Mouse (Mus musculus) kidney, postnatal 0 days (tissue): ENCODE data around the gene Ubxn6. TPM values are rescaled to one million over a fixed set of nuclear protein-coding genes. Genes with fewer than 3 reads are reported as not detected.
A peak's percentile ranks its signal among the peaks of the same experiment; 100 is the strongest.
"Not testable (repeated sequence)": the region's sequence is repeated elsewhere in the genome, so short reads cannot be mapped to it uniquely, and the experiment has no call there.

ENCODE experiments used
- ATAC-seq: fragments of 200-750 bp; cut with Nextera tagmentation; replicated peaks from 2 replicates; pipeline ENCODE4 v1.8.0; 2017; ENCODE audit warnings: low read depth, moderate number of reproducible peaks, moderate TSS enrichment, moderate library complexity; ENCODE audit not compliant: low FRiP score
- DNase-seq: peaks from one replicate; pipeline ENCODE4 v3.0.0-alpha.2; 2016; ENCODE audit warnings: low spot score
- H3K27ac ChIP-seq: fragments of 300-500 bp; sonication (generic); 2 replicates; pipeline ENCODE4 v1.5.1; 2014; ENCODE audit warnings: mild to moderate bottlenecking
- H3K27me3 ChIP-seq: fragments of 300-500 bp; sonication (generic); 2 replicates; pipeline ENCODE4 v1.6.1; 2014; ENCODE audit warnings: low read length, mixed read lengths; ENCODE audit not compliant: insufficient read depth
- H3K36me3 ChIP-seq: fragments of 300-500 bp; sonication (generic); 2 replicates; pipeline ENCODE4 v1.6.1; 2014; ENCODE audit warnings: low read length, mixed read lengths; ENCODE audit not compliant: insufficient read depth
- H3K4me1 ChIP-seq: fragments of 300-500 bp; sonication (generic); replicated peaks from 2 replicates; pipeline ENCODE4 v1.6.1; 2014; ENCODE audit warnings: antibody characterized with exemption, low read length, mixed read lengths; ENCODE audit not compliant: insufficient read depth
- H3K4me2 ChIP-seq: fragments of 300-500 bp; sonication (generic); 2 replicates; pipeline ENCODE4 v1.6.1; 2014; ENCODE audit warnings: mild to moderate bottlenecking, low read length, moderate library complexity, mixed read lengths
- H3K4me3 ChIP-seq: fragments of 300-500 bp; sonication (generic); replicated peaks from 2 replicates; pipeline ENCODE4 v1.5.1; 2014; ENCODE audit warnings: low read depth, low read length
- H3K9ac ChIP-seq: fragments of 300-500 bp; sonication (generic); 2 replicates; pipeline ENCODE4 v1.6.1; 2014; ENCODE audit warnings: low read depth, low read length
- H3K9me3 ChIP-seq: fragments of 300-500 bp; sonication (generic); replicated peaks from 2 replicates; pipeline ENCODE4 v1.6.1; 2016; ENCODE audit warnings: low read length, inconsistent platforms, mixed read lengths
- CTCF ChIP-seq: IDR thresholded peaks from 2 replicates; pipeline ENCODE4 v1.5.1; 2016; ENCODE audit warnings: antibody characterized with exemption, low read depth, mild to moderate bottlenecking, moderate library complexity
- WGBS: fragments of 180-500 bp; shearing (Covaris S2); extraction: QIAGEN DNeasy Blood & Tissue Kit; methylation state at CpG from one replicate; pipeline ENCODE4 v1.1.7; 2014; 5-methylcytosine and 5-hydroxymethylcytosine counted together
- polyA plus RNA-seq: library from polyadenylated mRNA; unstranded; fragments of >200 nt; fragmentation: Nextera tagmentation; extraction: Ambion mirVana; gene quantifications from 2 replicates; pipeline ENCODE4 v1.2.1, GENCODE M21; 2015

The Ubxn6 gene
- polyA plus RNA-seq, 1 experiment from 2014 or later = 54.4 TPM

- no peaks in the 10 kb centered on the region for H3K4me1 ChIP-seq
- H3K4me3 ChIP-seq = no peak overlapping the region
- DNase-seq (no peak), ATAC-seq (no peak)
- H3K4me2 ChIP-seq = no peak overlapping the region
- H3K9me3 ChIP-seq = no peaks in the 10 kb centered on the region
- H3K36me3 ChIP-seq = peaks cover 63% of the 10 kb centered on the region
- H3K9ac ChIP-seq = no peak overlapping the region
- 90% methylated on average over 12 of the region's 12 CpGs for WGBS
- H3K27ac ChIP-seq = no peak overlapping the region
- no peaks in the 10 kb centered on the region for H3K27me3 ChIP-seq
- TF ChIP-seq CTCF = no peak
Measured at GRCm38 (mm10) chr17:56096883-56097282, 22.1 kb upstream of the Ubxn6 start.

GRCm38 (mm10) chr17:56092794-56093193 lies 18.0 kb upstream of the Ubxn6 start:
- TF ChIP-seq CTCF = no peak
- H3K27ac ChIP-seq = no peak overlapping the region
- no peaks in the 10 kb centered on the region for H3K4me1 ChIP-seq
- DNase-seq (no peak), ATAC-seq (no peak)
- H3K9me3 ChIP-seq = no peaks in the 10 kb centered on the region
- H3K4me2 ChIP-seq = no peak overlapping the region
- H3K36me3 ChIP-seq = peaks cover 35% of the 10 kb centered on the region
- H3K27me3 ChIP-seq = no peaks in the 10 kb centered on the region
- 92% methylated on average over 1 of the region's 1 CpGs for WGBS
- no peak overlapping the region for H3K4me3 ChIP-seq
- H3K9ac ChIP-seq = no peak overlapping the region

- 88% methylated on average over 1 of the region's 1 CpGs for WGBS
- Histone ChIP-seq H3K36me3 (peaks cover 32% of the 10 kb centered on the region), H3K4me3 (no peak overlapping the region), H3K4me1 (no peaks in the 10 kb centered on the region), H3K9ac (no peak overlapping the region), H3K27ac (no peak overlapping the region), H3K4me2 (no peak overlapping the region), H3K9me3 (no peaks in the 10 kb centered on the region), H3K27me3 (no peaks in the 10 kb centered on the region)
- DNase-seq (no peak), ATAC-seq (no peak)
- no peak for TF ChIP-seq CTCF
Measured at GRCm38 (mm10) chr17:56092312-56092711, 17.5 kb upstream of the Ubxn6 start.

GRCm38 (mm10) chr17:56080781-56081585 lies 6.2 kb upstream of the Ubxn6 start:
- Histone ChIP-seq H3K4me2 (peak overlapping the region; percentile 88), H3K9me3 (no peaks in the 10 kb centered on the region), H3K36me3 (peaks cover 4% of the 10 kb centered on the region; the same call in 1 of the 2 replicates), H3K27me3 (no peaks in the 10 kb centered on the region), H3K27ac (no peak overlapping the region), H3K4me1 (peaks cover 12% of the 10 kb centered on the region), H3K9ac (peak overlapping the region; percentile 87), H3K4me3 (peak overlapping the region; percentile 84)
- TF ChIP-seq CTCF = no peak
- WGBS = 7% methylated on average over 8 of the region's 8 CpGs
- DNase-seq = peak; percentile 95
- ATAC-seq = no peak; the same call in 1 of the 2 replicates

- ATAC-seq (no peak), DNase-seq (peak; percentile 2)
- TF ChIP-seq CTCF = no peak
- 1% methylated on average over 11 of the region's 11 CpGs for WGBS
- peak overlapping the region; percentile 84 for H3K4me3 ChIP-seq
- peaks cover 12% of the 10 kb centered on the region for H3K4me1 ChIP-seq
- H3K27ac ChIP-seq = peak overlapping the region; percentile 44; the same call in 1 of the 2 replicates
- H3K36me3 ChIP-seq = peaks cover 4% of the 10 kb centered on the region; the same call in 1 of the 2 replicates
- peak overlapping the region; percentile 87 for H3K9ac ChIP-seq
- H3K27me3 ChIP-seq = no peaks in the 10 kb centered on the region
- H3K4me2 ChIP-seq = peak overlapping the region; percentile 88
- no peaks in the 10 kb centered on the region for H3K9me3 ChIP-seq
Measured at GRCm38 (mm10) chr17:56079921-56080320, 5.1 kb upstream of the Ubxn6 start.

- no peak for TF ChIP-seq CTCF
- Histone ChIP-seq H3K4me3 (peak within 1 kb of the TSS; percentile 84), H3K4me1 (peaks cover 12% of the 10 kb centered on the region), H3K9ac (peak within 1 kb of the TSS; percentile 87), H3K36me3 (peaks cover 4% of the 10 kb centered on the region; the same call in 1 of the 2 replicates), H3K27ac (peak within 1 kb of the TSS; percentile 44; the same call in 1 of the 2 replicates), H3K9me3 (no peaks in the 10 kb centered on the region), H3K27me3 (no peaks in the 10 kb centered on the region), H3K4me2 (peak within 1 kb of the TSS; percentile 88)
- WGBS = under 1% methylated on average over 60 of the region's 61 CpGs
- ATAC-seq (peak; percentile 94), DNase-seq (peak; percentile 100)
Measured at GRCm38 (mm10) chr17:56078880-56079795, 4.3 kb upstream of the Ubxn6 start, which contains the start of gene Hdgfl2. Gene Hdgfl2, plus strand, starts transcription at chr17:56079634.

- H3K4me2 ChIP-seq = peak overlapping the region; percentile 36
- WGBS = 63% methylated on average over 9 of the region's 9 CpGs
- H3K4me1 ChIP-seq = peaks cover 17% of the 10 kb centered on the region
- H3K9me3 ChIP-seq, H3K27me3 ChIP-seq, H3K27ac ChIP-seq, H3K9ac ChIP-seq, ATAC-seq, H3K36me3 ChIP-seq, DNase-seq: not testable (repeated sequence)
- peak overlapping the region; percentile 16; the same call in 1 of the 2 replicates for H3K4me3 ChIP-seq
Measured at GRCm38 (mm10) chr17:56078361-56078760, 3.5 kb upstream of the Ubxn6 start.
